Mouse (Mus musculus): Measurements from ENCODE around the gene Bri3bp. TPM values are rescaled to one million over a fixed set of nuclear protein-coding genes. Genes with fewer than 3 reads are reported as not detected.
"Not testable (repeated sequence)": the region's sequence is repeated elsewhere in the genome, so short reads cannot be mapped to it uniquely, and the experiment has no call there.

Bri3bp gene
- polyA plus RNA-seq, 1 experiment from 2014 or later: 33.3 TPM

- WGBS: 94% methylated on average over 8 of the region's 8 CpGs
- ATAC-seq (ENCODE audit: low read depth); H3K9ac ChIP-seq; H3K4me3 ChIP-seq; H3K4me1 ChIP-seq (replicated peaks); H3K4me2 ChIP-seq; H3K27me3 ChIP-seq; H3K9me3 ChIP-seq; H3K27ac ChIP-seq (replicated peaks): not testable (repeated sequence)
- H3K36me3 ChIP-seq: peaks cover 47% of the 10 kb centered on the region
Measured at GRCm38 (mm10) chr5:125412536-125412935, 28.8 kb upstream of the Bri3bp start.

GRCm38 (mm10) chr5:125413763-125414162 lies 27.6 kb upstream of the Bri3bp start:
- Histone ChIP-seq H3K9ac (no peak overlapping the region), H3K4me2 (no peak overlapping the region), H3K4me1 (replicated peaks) (0 out of 2 replicates have a peak, but pooled peaks cover 3% of the 10 kb centered on the region), H3K4me3 (no peak overlapping the region), H3K27ac (replicated peaks) (0 out of 2 replicates have a peak overlapping the region, but pooled peaks have one; percentile 13), H3K9me3 (no peaks in the 10 kb centered on the region), H3K36me3 (peaks cover 60% of the 10 kb centered on the region), H3K27me3 (no peaks in the 10 kb centered on the region)
- ATAC-seq (ENCODE audit: low read depth): no peak
- WGBS: 78% methylated on average over 4 of the region's 4 CpGs

- Histone ChIP-seq H3K9ac (no peak overlapping the region), H3K27ac (replicated peaks) (no peak overlapping the region), H3K4me2 (no peak overlapping the region), H3K36me3 (peaks cover 83% of the 10 kb centered on the region), H3K27me3 (no peaks in the 10 kb centered on the region), H3K4me3 (no peak overlapping the region), H3K9me3 (no peaks in the 10 kb centered on the region), H3K4me1 (replicated peaks) (no peaks in the 10 kb centered on the region)
- ATAC-seq (ENCODE audit: low read depth): no peak
- WGBS: 98% methylated on average over 8 of the region's 8 CpGs
Measured at GRCm38 (mm10) chr5:125416183-125416582, 25.2 kb upstream of the Bri3bp start.

- Histone ChIP-seq H3K4me1 (replicated peaks) (no peaks in the 10 kb centered on the region), H3K9me3 (no peaks in the 10 kb centered on the region), H3K27ac (replicated peaks) (no peak overlapping the region), H3K4me3 (no peak overlapping the region), H3K27me3 (no peaks in the 10 kb centered on the region), H3K9ac (no peak overlapping the region), H3K36me3 (peaks cover 98% of the 10 kb centered on the region), H3K4me2 (no peak overlapping the region)
- 93% methylated on average over 12 of the region's 12 CpGs for WGBS
- ATAC-seq (ENCODE audit: low read depth): no peak
Measured at GRCm38 (mm10) chr5:125418636-125419035, 22.7 kb upstream of the Bri3bp start.

- WGBS: 86% methylated on average over 11 of the region's 11 CpGs
Measured at GRCm38 (mm10) chr5:125419124-125419523, 22.2 kb upstream of the Bri3bp start.

GRCm38 (mm10) chr5:125425698-125426276 lies 15.6 kb upstream of the Bri3bp start:
- 97% methylated on average over 10 of the region's 10 CpGs for WGBS
- no peak for ATAC-seq (ENCODE audit: low read depth)
- H3K9me3 ChIP-seq: no peaks in the 10 kb centered on the region
- H3K27me3 ChIP-seq: no peaks in the 10 kb centered on the region
- H3K9ac ChIP-seq: no peak overlapping the region
- no peak overlapping the region for H3K4me2 ChIP-seq
- H3K4me3 ChIP-seq: no peak overlapping the region
- no peak overlapping the region for H3K27ac ChIP-seq (replicated peaks)
- peaks cover 100% of the 10 kb centered on the region for H3K36me3 ChIP-seq
- H3K4me1 ChIP-seq (replicated peaks): no peaks in the 10 kb centered on the region

More at GRCm38 (mm10) chr5:125419124-125419523, 22.2 kb upstream of the Bri3bp start:
- Histone ChIP-seq H3K4me1 (replicated peaks) (no peaks in the 10 kb centered on the region), H3K36me3 (peaks cover 98% of the 10 kb centered on the region), H3K9ac (no peak overlapping the region), H3K4me3 (no peak overlapping the region), H3K27me3 (no peaks in the 10 kb centered on the region), H3K9me3 (no peaks in the 10 kb centered on the region), H3K4me2 (no peak overlapping the region), H3K27ac (replicated peaks) (no peak overlapping the region)
- ATAC-seq (ENCODE audit: low read depth): no peak

- ATAC-seq (ENCODE audit: low read depth): no peak
- Histone ChIP-seq H3K4me2 (no peak overlapping the region), H3K27ac (replicated peaks) (no peak overlapping the region), H3K4me1 (replicated peaks) (no peaks in the 10 kb centered on the region), H3K9me3 (no peaks in the 10 kb centered on the region), H3K27me3 (no peaks in the 10 kb centered on the region), H3K36me3 (peaks cover 100% of the 10 kb centered on the region), H3K9ac (no peak overlapping the region), H3K4me3 (no peak overlapping the region)
- WGBS: 96% methylated on average over 10 of the region's 10 CpGs
Measured at GRCm38 (mm10) chr5:125426343-125426742, 15.0 kb upstream of the Bri3bp start.

- not testable (repeated sequence) for ATAC-seq (ENCODE audit: low read depth); H3K9me3 ChIP-seq; H3K27me3 ChIP-seq; H3K4me3 ChIP-seq; H3K27ac ChIP-seq (replicated peaks); H3K9ac ChIP-seq
- Histone ChIP-seq H3K36me3 (peaks cover 44% of the 10 kb centered on the region), H3K4me1 (replicated peaks) (peaks cover 12% of the 10 kb centered on the region), H3K4me2 (peak overlapping the region; percentile 87)
- 88% methylated on average over 2 of the region's 2 CpGs for WGBS
Measured at GRCm38 (mm10) chr5:125432324-125432723, 9.0 kb upstream of the Bri3bp start.

GRCm38 (mm10) chr5:125433793-125434337 lies 7.5 kb upstream of the Bri3bp start, which contains the start of gene Dhx37:
Dhx37 (minus strand) TSS chr5:125434121.
- ATAC-seq (ENCODE audit: low read depth): peak; percentile 96
- Histone ChIP-seq H3K27me3 (no peaks in the 10 kb centered on the region), H3K27ac (replicated peaks) (peak within 1 kb of the TSS; percentile 70), H3K4me1 (replicated peaks) (peaks cover 12% of the 10 kb centered on the region), H3K4me3 (peak within 1 kb of the TSS; percentile 84), H3K36me3 (peaks cover 29% of the 10 kb centered on the region), H3K9ac (peak within 1 kb of the TSS; percentile 89), H3K9me3 (no peaks in the 10 kb centered on the region; the same call in 1 of the 2 replicates), H3K4me2 (peak within 1 kb of the TSS; percentile 87)
- WGBS: under 1% methylated on average over 46 of the region's 46 CpGs

- not testable (repeated sequence) for ATAC-seq (ENCODE audit: low read depth); H3K27me3 ChIP-seq; H3K9ac ChIP-seq; H3K9me3 ChIP-seq; H3K27ac ChIP-seq (replicated peaks)
- Histone ChIP-seq H3K4me1 (replicated peaks) (peaks cover 12% of the 10 kb centered on the region), H3K4me3 (peak overlapping the region; percentile 84), H3K36me3 (peaks cover 24% of the 10 kb centered on the region), H3K4me2 (peak overlapping the region; percentile 87)
- 53% methylated on average over 15 of the region's 15 CpGs for WGBS
Measured at GRCm38 (mm10) chr5:125434347-125434746, 7.0 kb upstream of the Bri3bp start.

- peak overlapping the region; percentile 91 for H3K9ac ChIP-seq
- H3K27me3 ChIP-seq: no peaks in the 10 kb centered on the region
- ATAC-seq (ENCODE audit: low read depth): peak; percentile 6
- peak overlapping the region; percentile 91 for H3K4me3 ChIP-seq
- H3K36me3 ChIP-seq: no peaks in the 10 kb centered on the region
- peak overlapping the region; percentile 86; the same call in 1 of the 2 replicates for H3K27ac ChIP-seq (replicated peaks)
- H3K4me2 ChIP-seq: peak overlapping the region; percentile 80
- no peaks in the 10 kb centered on the region for H3K9me3 ChIP-seq
- H3K4me1 ChIP-seq (replicated peaks): peaks cover 20% of the 10 kb centered on the region
- 4% methylated on average over 7 of the region's 7 CpGs for whole genome bisulfite sequencing
Measured at GRCm38 (mm10) chr5:125440583-125441233, 660 bp upstream of the Bri3bp start.

Data from neural tube, embryonic 13.5 days (tissue).